Mouse (Mus musculus): ENCODE results near the gene 1700029F12Rik. TPM values are rescaled to one million over a fixed set of nuclear protein-coding genes. Genes with fewer than 3 reads are reported as not detected.

The 1700029F12Rik gene
- polyA plus RNA-seq, 1 experiment = 0.33 TPM

DNA sequence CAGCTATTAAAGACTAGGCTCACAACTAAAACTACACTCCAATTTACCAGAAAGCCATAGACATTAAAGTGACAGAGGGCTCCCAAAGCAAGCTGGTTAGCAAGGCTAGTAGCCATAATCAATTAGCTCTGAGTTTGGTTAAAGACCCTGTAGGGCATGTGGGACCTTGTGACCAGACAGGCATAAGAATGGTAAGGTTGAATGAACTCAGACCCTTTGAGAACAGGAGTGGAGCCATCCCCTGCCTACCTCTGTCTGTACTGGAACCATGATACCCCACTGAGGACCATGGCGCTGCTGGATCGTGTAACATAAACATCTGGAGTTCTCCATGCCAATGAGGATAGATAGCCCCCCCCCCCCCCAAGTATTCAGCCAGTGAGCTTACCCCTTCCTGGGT, 27.4 kb downstream of the 1700029F12Rik start:
- Histone ChIP-seq H3K27ac (ENCODE audit: insufficient read depth, low read depth, low read length) (no peak overlapping the region), H3K4me1 (ENCODE audit: control insufficient read depth, insufficient read depth, insufficient read length, low read length) (no peaks in the 10 kb centered on the region; the same call in 1 of the 2 replicates), H3K27me3 (ENCODE audit: control insufficient read depth, insufficient read depth, low read length) (no peaks in the 10 kb centered on the region), H3K36me3 (ENCODE audit: control insufficient read depth, insufficient read depth, low read length) (no peaks in the 10 kb centered on the region), H3K4me3 (ENCODE audit: low read depth, low read length) (no peak overlapping the region)
- TF ChIP-seq CTCF (IDR thresholded peaks at IDR 0.05; ENCODE audit: extremely low read depth, insufficient read length, insufficient replicate concordance, low read depth, low read length) = no peak
- TF ChIP-seq POLR2A (IDR thresholded peaks at IDR 0.05; ENCODE audit: low read depth, low read length) = no peak
- WGBS = 68% methylated on average over 2 of the region's 2 CpGs

DNA sequence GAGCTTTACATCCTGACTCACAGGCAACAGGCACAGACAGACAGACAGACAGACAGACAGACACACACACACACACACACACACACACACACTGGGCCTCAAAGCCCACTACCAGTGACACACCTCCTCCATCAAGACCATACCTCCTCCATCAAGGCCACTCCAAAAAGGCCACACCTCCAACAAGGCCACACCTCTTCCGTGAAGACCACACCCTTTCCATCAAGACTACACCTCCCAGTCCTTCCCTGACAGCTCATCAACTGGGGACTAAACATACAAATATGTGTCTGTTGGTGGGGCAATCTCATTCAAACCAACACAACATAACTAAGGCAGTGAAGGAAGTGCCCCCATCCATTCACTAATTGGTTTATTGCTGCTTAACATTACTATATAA, 37.1 kb downstream of the 1700029F12Rik start:
- Histone ChIP-seq H3K27me3 (ENCODE audit: control insufficient read depth, insufficient read depth, low read length) (no peaks in the 10 kb centered on the region; the same call in 1 of the 2 replicates), H3K4me1 (ENCODE audit: control insufficient read depth, insufficient read depth, insufficient read length, low read length) (peaks cover 6% of the 10 kb centered on the region), H3K36me3 (ENCODE audit: control insufficient read depth, insufficient read depth, low read length) (no peaks in the 10 kb centered on the region), H3K4me3 (ENCODE audit: low read depth, low read length) (no peak overlapping the region), H3K27ac (ENCODE audit: insufficient read depth, low read depth, low read length) (no peak overlapping the region)
- 58% methylated on average over 1 of the region's 1 CpGs for WGBS
- TF ChIP-seq POLR2A (IDR thresholded peaks at IDR 0.05; ENCODE audit: low read depth, low read length) (no peak), CTCF (IDR thresholded peaks at IDR 0.05; ENCODE audit: extremely low read depth, insufficient read length, insufficient replicate concordance, low read depth, low read length) (no peak)

DNA sequence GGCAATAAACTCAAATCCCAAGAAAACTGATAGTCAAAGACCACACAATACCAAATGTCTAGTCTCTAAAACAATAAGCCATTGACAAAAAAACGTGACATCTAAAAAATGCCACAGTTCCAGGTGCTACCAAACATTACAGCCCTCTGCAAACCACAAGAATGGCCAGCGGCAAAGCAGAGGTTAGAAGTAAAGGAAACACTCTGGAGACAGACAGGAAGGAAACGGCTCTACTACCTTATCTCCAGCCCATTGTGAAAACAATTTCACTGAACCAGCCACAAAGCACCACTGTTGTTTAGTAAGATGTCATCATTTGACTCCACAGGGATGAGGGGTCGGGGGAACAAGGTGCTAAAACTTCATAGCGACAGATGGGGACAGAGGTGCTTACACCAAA, 38.9 kb downstream of the 1700029F12Rik start:
- H3K4me1 ChIP-seq (ENCODE audit: control insufficient read depth, insufficient read depth, insufficient read length, low read length) = peaks cover 8% of the 10 kb centered on the region
- H3K4me3 ChIP-seq (ENCODE audit: low read depth, low read length) = no peak overlapping the region
- H3K27me3 ChIP-seq (ENCODE audit: control insufficient read depth, insufficient read depth, low read length) = no peaks in the 10 kb centered on the region; the same call in 1 of the 2 replicates
- TF ChIP-seq CTCF (IDR thresholded peaks at IDR 0.05; ENCODE audit: extremely low read depth, insufficient read length, insufficient replicate concordance, low read depth, low read length) (no peak), POLR2A (IDR thresholded peaks at IDR 0.05; ENCODE audit: low read depth, low read length) (no peak)
- whole genome bisulfite sequencing = 58% methylated on average over 5 of the region's 5 CpGs
- H3K27ac ChIP-seq (ENCODE audit: insufficient read depth, low read depth, low read length) = no peak overlapping the region
- no peaks in the 10 kb centered on the region for H3K36me3 ChIP-seq (ENCODE audit: control insufficient read depth, insufficient read depth, low read length)

DNA sequence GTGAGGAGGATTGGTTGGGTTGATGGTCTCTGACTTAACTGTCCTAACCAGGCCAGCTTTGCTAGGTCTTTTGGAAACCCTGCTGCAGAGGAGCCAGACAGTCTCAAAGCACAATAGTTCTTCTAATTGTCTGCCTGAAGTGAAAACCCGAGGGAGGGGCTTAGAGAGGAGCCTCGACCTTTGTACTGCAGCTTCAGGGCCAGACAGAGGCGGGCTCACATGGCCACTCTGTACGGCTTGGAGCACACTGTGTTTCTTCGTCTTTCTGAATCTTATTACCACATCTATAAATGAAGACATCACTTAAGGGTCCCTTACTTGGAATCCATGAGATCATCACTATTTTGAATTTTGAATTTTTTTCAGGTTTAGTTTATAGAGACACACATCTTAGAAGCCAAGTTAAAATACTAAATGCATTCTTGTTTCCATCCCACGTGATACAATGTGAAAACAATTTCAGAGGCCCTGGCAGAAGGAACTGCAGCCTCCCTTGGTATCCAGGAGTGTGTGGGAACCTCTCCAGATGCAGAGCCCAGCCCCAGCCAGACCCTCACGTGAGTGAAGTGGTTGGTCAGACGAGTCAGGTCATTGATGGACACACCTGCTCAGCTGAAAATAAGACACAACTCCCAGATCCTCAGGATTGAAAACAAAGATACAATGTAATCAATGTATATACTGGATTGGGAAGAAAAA, 40.7 kb downstream of the 1700029F12Rik start:
- Histone ChIP-seq H3K4me3 (ENCODE audit: low read depth, low read length) (no peak overlapping the region), H3K27me3 (ENCODE audit: control insufficient read depth, insufficient read depth, low read length) (no peaks in the 10 kb centered on the region), H3K4me1 (ENCODE audit: control insufficient read depth, insufficient read depth, insufficient read length, low read length) (peaks cover 10% of the 10 kb centered on the region), H3K36me3 (ENCODE audit: control insufficient read depth, insufficient read depth, low read length) (no peaks in the 10 kb centered on the region), H3K27ac (ENCODE audit: insufficient read depth, low read depth, low read length) (no peak overlapping the region)
- TF ChIP-seq POLR2A (IDR thresholded peaks at IDR 0.05; ENCODE audit: low read depth, low read length) (no peak), CTCF (IDR thresholded peaks at IDR 0.05; ENCODE audit: extremely low read depth, insufficient read length, insufficient replicate concordance, low read depth, low read length) (no peak)
- WGBS = 18% methylated on average over 8 of the region's 8 CpGs

DNA sequence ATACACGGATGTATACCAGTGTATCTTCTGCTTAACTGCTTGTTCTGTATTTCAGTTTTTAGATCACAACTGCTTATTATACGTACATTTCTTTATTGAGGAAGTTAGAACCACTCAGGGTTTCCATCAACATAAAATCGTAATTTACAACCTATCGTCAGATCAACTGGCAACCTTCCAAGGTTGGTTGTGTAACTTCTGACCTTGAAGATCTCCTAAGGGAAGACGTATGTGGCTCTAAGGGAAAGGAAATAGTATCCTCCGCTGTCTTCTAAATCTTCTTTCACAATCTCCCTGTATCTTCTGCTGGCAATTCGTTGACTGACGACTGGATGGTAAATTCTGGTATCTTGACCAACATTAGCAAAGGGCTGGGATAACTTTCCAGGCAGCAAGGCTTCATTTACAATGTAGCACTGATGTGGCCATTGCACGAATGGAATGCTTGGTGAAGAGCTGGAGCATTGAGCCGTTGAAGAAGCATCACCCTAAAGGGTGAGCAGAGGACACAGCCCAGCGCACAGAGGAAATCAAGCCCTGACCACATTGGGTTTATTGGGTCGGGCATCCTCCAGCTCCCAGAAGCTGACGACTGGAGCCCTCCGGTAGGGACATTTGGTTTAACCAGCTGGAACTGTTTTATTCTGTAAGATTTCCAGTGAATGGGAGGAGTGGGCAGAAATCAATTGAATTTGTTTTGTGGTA, 43.4 kb downstream of the 1700029F12Rik start:
- Histone ChIP-seq H3K27me3 (ENCODE audit: control insufficient read depth, insufficient read depth, low read length) (no peaks in the 10 kb centered on the region), H3K4me3 (ENCODE audit: low read depth, low read length) (no peak overlapping the region), H3K4me1 (ENCODE audit: control insufficient read depth, insufficient read depth, insufficient read length, low read length) (peaks cover 10% of the 10 kb centered on the region), H3K36me3 (ENCODE audit: control insufficient read depth, insufficient read depth, low read length) (no peaks in the 10 kb centered on the region), H3K27ac (ENCODE audit: insufficient read depth, low read depth, low read length) (no peak overlapping the region)
- TF ChIP-seq CTCF (IDR thresholded peaks at IDR 0.05; ENCODE audit: extremely low read depth, insufficient read length, insufficient replicate concordance, low read depth, low read length) (no peak), POLR2A (IDR thresholded peaks at IDR 0.05; ENCODE audit: low read depth, low read length) (no peak)
- WGBS = 35% methylated on average over 14 of the region's 14 CpGs

DNA sequence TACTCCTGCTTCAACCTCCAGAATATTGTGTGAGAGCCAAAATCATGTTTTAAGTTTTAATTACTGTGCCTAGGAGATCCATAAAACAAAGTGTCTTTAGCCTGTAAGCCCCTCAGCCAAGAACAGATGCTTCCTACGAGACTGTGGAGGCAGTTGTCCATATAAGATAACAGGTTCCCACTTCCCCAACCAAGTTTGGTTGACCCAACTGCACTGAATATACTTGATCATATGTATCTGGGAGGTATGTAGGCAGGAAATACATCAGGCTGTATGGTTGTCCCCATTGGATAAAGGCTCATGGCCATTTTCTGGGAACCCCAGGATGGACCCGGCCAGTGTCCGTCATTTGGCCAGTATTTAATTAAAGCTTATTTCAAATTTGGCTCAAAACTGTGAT, 44.1 kb downstream of the 1700029F12Rik start:
- TF ChIP-seq CTCF (IDR thresholded peaks at IDR 0.05; ENCODE audit: extremely low read depth, insufficient read length, insufficient replicate concordance, low read depth, low read length) = no peak
- Histone ChIP-seq H3K36me3 (ENCODE audit: control insufficient read depth, insufficient read depth, low read length) (no peaks in the 10 kb centered on the region), H3K4me3 (ENCODE audit: low read depth, low read length) (no peak overlapping the region), H3K27ac (ENCODE audit: insufficient read depth, low read depth, low read length) (no peak overlapping the region), H3K27me3 (ENCODE audit: control insufficient read depth, insufficient read depth, low read length) (no peaks in the 10 kb centered on the region), H3K4me1 (ENCODE audit: control insufficient read depth, insufficient read depth, insufficient read length, low read length) (peaks cover 10% of the 10 kb centered on the region)
- WGBS = 73% methylated on average over 3 of the region's 3 CpGs

DNA sequence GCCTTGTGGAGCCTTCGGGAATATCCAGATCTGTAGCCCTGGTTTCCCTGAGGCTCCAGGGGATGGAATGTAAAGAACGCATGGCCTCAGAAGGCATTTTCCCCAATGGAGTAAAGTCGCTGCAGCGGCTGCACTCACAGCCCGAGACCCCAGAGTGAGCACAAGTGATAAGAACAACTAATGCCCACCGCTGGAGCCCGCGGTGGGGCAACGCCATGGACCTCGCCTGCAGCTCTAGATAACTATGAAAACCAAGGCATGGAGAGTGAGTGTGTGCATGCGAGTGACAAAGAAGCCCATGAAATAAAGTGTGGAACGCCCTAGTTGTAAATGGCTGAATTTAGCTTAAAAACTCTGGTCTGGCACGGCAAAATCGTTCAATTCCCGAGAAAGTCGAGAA, 45.0 kb downstream of the 1700029F12Rik start:
- Histone ChIP-seq H3K27ac (ENCODE audit: insufficient read depth, low read depth, low read length) (no peak overlapping the region), H3K36me3 (ENCODE audit: control insufficient read depth, insufficient read depth, low read length) (no peaks in the 10 kb centered on the region), H3K4me3 (ENCODE audit: low read depth, low read length) (no peak overlapping the region), H3K4me1 (ENCODE audit: control insufficient read depth, insufficient read depth, insufficient read length, low read length) (peaks cover 10% of the 10 kb centered on the region), H3K27me3 (ENCODE audit: control insufficient read depth, insufficient read depth, low read length) (no peaks in the 10 kb centered on the region)
- TF ChIP-seq CTCF (IDR thresholded peaks at IDR 0.05; ENCODE audit: extremely low read depth, insufficient read length, insufficient replicate concordance, low read depth, low read length) = no peak
- no peak for TF ChIP-seq POLR2A (IDR thresholded peaks at IDR 0.05; ENCODE audit: low read depth, low read length)
- 95% methylated on average over 16 of the region's 16 CpGs for WGBS

All from small intestine, adult 2 months (tissue).